Mouse (Mus musculus): ENCODE measurements around the gene Idh1. TPM values are rescaled to one million over a fixed set of nuclear protein-coding genes. Genes with fewer than 3 reads are reported as not detected.

Idh1 gene
- polyA plus RNA-seq, 1 experiment from 2014 or later: 292 TPM

DNA sequence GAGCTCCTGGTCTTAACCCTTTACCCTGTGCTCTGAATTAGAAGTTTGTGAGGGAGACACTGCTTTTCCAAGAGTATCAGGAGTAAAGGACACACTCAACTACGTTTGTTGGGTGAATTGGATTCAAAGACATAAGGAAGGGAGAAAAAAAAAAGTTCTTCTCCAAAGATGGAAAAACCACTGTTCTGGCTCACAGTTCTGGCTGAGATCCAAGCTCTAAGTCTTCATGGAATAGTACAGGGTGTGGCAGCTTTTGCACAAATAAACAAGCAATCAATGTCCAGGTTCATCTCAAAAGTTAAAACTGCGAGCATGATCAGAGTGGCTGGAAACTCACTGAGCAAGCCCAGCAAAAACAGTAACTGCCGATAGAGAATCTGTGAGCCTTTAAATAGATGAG is 38.3 kb downstream of the Idh1 start:
- Histone ChIP-seq H3K36me3 (ENCODE audit: insufficient read depth, low read length) (no peaks in the 10 kb centered on the region), H3K9me3 (replicated peaks; ENCODE audit: low read length) (no peaks in the 10 kb centered on the region), H3K27ac (no peak overlapping the region), H3K4me1 (replicated peaks; ENCODE audit: insufficient read depth, low read length) (no peaks in the 10 kb centered on the region), H3K27me3 (ENCODE audit: insufficient read depth, low read length) (no peaks in the 10 kb centered on the region), H3K4me2 (ENCODE audit: low read length) (no peak overlapping the region), H3K9ac (ENCODE audit: low read depth, low read length) (no peak overlapping the region), H3K4me3 (replicated peaks; ENCODE audit: low read depth, low read length) (no peak overlapping the region)
- 73% methylated on average over 3 of the region's 3 CpGs for WGBS
- ATAC-seq (replicated peaks; ENCODE audit: low FRiP score, low read depth) (no peak), DNase-seq (ENCODE audit: low spot score) (no peak)
- TF ChIP-seq CTCF (IDR thresholded peaks at IDR 0.05; ENCODE audit: low read depth): no peak

DNA sequence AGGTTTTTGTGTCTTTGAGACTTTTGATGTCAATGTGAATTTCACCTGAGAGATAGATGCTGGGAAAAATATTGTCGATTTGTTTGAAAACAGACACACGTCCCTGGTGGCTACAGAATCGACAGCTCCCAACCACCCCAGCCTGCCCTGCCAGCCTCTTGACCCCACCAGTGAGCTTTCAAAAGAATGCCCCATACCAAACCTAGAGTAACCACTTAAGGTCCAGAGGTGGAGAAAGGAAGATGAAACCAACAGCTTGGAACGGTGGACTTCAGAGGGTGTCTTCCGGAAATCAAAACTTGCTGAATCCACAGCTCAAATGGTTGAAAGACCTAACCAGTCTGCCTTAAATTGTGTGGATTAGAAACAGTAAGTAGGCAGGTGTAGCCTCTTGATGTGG is 39.0 kb downstream of the Idh1 start:
- no peaks in the 10 kb centered on the region for H3K4me1 ChIP-seq (replicated peaks; ENCODE audit: insufficient read depth, low read length)
- no peaks in the 10 kb centered on the region for H3K36me3 ChIP-seq (ENCODE audit: insufficient read depth, low read length)
- no peak overlapping the region for H3K4me3 ChIP-seq (replicated peaks; ENCODE audit: low read depth, low read length)
- no peak for DNase-seq (ENCODE audit: low spot score)
- no peaks in the 10 kb centered on the region for H3K27me3 ChIP-seq (ENCODE audit: insufficient read depth, low read length)
- ATAC-seq (replicated peaks; ENCODE audit: low FRiP score, low read depth): no peak
- no peak overlapping the region for H3K9ac ChIP-seq (ENCODE audit: low read depth, low read length)
- TF ChIP-seq CTCF (IDR thresholded peaks at IDR 0.05; ENCODE audit: low read depth): no peak
- H3K4me2 ChIP-seq (ENCODE audit: low read length): no peak overlapping the region
- no peak overlapping the region for H3K27ac ChIP-seq
- no peaks in the 10 kb centered on the region for H3K9me3 ChIP-seq (replicated peaks; ENCODE audit: low read length)
- 85% methylated on average over 5 of the region's 5 CpGs for WGBS

DNA sequence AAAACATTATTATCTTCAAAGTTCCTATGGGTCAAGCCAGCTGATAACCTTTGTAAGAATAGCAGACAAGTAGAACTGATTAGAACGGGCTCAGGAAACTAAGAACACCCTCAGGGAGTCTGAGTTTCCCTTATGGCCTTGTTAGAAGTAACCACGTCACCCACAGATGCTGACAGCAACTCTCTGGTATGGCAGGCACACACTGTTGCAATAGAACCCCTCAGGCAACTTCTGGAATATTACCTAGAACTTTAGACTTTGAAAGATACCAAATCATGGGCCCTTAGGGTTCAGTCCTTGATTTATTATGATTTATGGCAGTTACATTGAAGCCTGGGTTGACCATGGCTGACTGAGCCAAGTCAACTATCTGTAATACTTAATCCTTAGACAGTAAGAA is 39.7 kb downstream of the Idh1 start:
- Histone ChIP-seq H3K4me3 (replicated peaks; ENCODE audit: low read depth, low read length) (no peak overlapping the region), H3K36me3 (ENCODE audit: insufficient read depth, low read length) (no peaks in the 10 kb centered on the region), H3K9ac (ENCODE audit: low read depth, low read length) (no peak overlapping the region), H3K27me3 (ENCODE audit: insufficient read depth, low read length) (no peaks in the 10 kb centered on the region), H3K27ac (no peak overlapping the region), H3K9me3 (replicated peaks; ENCODE audit: low read length) (no peaks in the 10 kb centered on the region), H3K4me1 (replicated peaks; ENCODE audit: insufficient read depth, low read length) (no peaks in the 10 kb centered on the region), H3K4me2 (ENCODE audit: low read length) (no peak overlapping the region)
- DNase-seq (ENCODE audit: low spot score): no peak
- TF ChIP-seq CTCF (IDR thresholded peaks at IDR 0.05; ENCODE audit: low read depth): no peak
- 0 out of 2 replicates have a peak, but pooled peaks have one; percentile 40 for ATAC-seq (replicated peaks; ENCODE audit: low FRiP score, low read depth)
- 56% methylated on average over 2 of the region's 2 CpGs for WGBS

DNA sequence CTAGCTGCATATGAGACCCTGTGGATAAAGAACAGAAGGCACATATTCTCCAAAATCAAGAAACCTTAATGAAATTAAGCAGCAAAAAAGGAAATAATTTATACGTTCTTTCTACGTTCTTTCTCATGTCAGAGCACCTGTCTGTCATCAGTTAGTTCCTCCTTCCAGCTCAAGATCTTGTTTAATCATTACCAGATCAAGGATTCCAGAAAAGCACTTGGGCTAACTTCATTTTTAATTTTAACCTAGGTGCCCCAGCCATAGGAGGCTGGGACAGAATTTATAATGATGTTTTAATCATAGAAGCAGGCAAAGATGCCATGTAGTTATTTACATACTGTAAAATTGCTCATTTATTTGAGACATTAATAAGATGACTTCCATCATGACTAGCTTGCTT is 41.5 kb downstream of the Idh1 start:
- no peak overlapping the region for H3K4me2 ChIP-seq (ENCODE audit: low read length)
- no peak overlapping the region for H3K27ac ChIP-seq
- ATAC-seq (replicated peaks; ENCODE audit: low FRiP score, low read depth) (no peak), DNase-seq (ENCODE audit: low spot score) (no peak)
- H3K36me3 ChIP-seq (ENCODE audit: insufficient read depth, low read length): no peaks in the 10 kb centered on the region
- TF ChIP-seq CTCF (IDR thresholded peaks at IDR 0.05; ENCODE audit: low read depth): no peak
- no peak overlapping the region for H3K4me3 ChIP-seq (replicated peaks; ENCODE audit: low read depth, low read length)
- WGBS: 64% methylated on average over 2 of the region's 2 CpGs
- H3K27me3 ChIP-seq (ENCODE audit: insufficient read depth, low read length): no peaks in the 10 kb centered on the region
- H3K9me3 ChIP-seq (replicated peaks; ENCODE audit: low read length): no peaks in the 10 kb centered on the region
- no peaks in the 10 kb centered on the region for H3K4me1 ChIP-seq (replicated peaks; ENCODE audit: insufficient read depth, low read length)
- no peak overlapping the region for H3K9ac ChIP-seq (ENCODE audit: low read depth, low read length)

DNA sequence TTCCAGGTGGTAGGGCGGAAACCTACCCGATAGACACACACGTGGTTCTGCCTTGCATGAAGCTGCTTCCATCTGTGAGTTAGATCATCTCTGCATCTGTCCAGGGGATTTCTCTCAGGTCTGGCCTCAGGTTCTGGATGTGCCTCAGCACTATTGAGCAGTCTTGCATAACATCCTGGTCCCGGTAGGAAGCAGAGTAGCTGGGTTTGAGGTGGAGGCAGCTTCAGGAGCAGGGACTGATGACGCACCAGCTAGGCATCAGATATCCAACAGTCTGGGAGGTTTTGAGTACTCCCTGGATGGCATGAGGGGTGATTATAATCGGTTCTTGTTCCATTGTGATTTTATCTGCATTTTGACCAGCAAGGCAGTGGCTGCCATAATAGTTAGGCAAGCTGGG is 48.7 kb downstream of the Idh1 start:
- Histone ChIP-seq H3K9ac (ENCODE audit: low read depth, low read length) (no peak overlapping the region), H3K27ac (no peak overlapping the region), H3K4me3 (replicated peaks; ENCODE audit: low read depth, low read length) (no peak overlapping the region), H3K9me3 (replicated peaks; ENCODE audit: low read length) (no peaks in the 10 kb centered on the region), H3K4me1 (replicated peaks; ENCODE audit: insufficient read depth, low read length) (no peaks in the 10 kb centered on the region), H3K4me2 (ENCODE audit: low read length) (no peak overlapping the region), H3K36me3 (ENCODE audit: insufficient read depth, low read length) (no peaks in the 10 kb centered on the region), H3K27me3 (ENCODE audit: insufficient read depth, low read length) (no peaks in the 10 kb centered on the region)
- no peak for TF ChIP-seq CTCF (IDR thresholded peaks at IDR 0.05; ENCODE audit: low read depth)
- 60% methylated on average over 6 of the region's 6 CpGs for WGBS
- ATAC-seq (replicated peaks; ENCODE audit: low FRiP score, low read depth): no peak
- DNase-seq (ENCODE audit: low spot score): no peak

DNA sequence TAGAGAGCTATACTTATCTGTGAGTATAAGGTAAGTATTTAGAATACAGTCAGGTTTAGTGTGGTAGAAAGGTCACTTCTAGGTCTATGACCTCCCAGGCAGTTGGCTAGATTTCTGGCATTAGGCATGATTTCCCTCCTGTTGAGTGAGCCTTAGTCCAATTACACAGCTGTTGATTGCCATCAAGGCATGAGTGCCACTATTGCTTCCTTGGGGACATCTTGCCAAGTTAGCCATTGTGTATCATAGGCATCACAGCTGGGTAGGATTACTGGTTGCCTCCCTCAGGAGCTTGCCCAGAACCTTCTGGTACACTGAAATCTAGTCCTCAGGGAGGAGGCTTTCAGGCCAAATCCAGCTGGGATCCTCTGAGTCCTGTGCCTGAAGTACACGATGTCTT is 53.5 kb downstream of the Idh1 start:
- Histone ChIP-seq H3K36me3 (ENCODE audit: insufficient read depth, low read length) (no peaks in the 10 kb centered on the region), H3K4me3 (replicated peaks; ENCODE audit: low read depth, low read length) (no peak overlapping the region), H3K4me1 (replicated peaks; ENCODE audit: insufficient read depth, low read length) (no peaks in the 10 kb centered on the region), H3K9ac (ENCODE audit: low read depth, low read length) (no peak overlapping the region), H3K27me3 (ENCODE audit: insufficient read depth, low read length) (no peaks in the 10 kb centered on the region), H3K4me2 (ENCODE audit: low read length) (no peak overlapping the region), H3K9me3 (replicated peaks; ENCODE audit: low read length) (no peaks in the 10 kb centered on the region), H3K27ac (no peak overlapping the region)
- DNase-seq (ENCODE audit: low spot score) (no peak), ATAC-seq (replicated peaks; ENCODE audit: low FRiP score, low read depth) (no peak)
- 87% methylated on average over 1 of the region's 1 CpGs for WGBS
- TF ChIP-seq CTCF (IDR thresholded peaks at IDR 0.05; ENCODE audit: low read depth): no peak

DNA sequence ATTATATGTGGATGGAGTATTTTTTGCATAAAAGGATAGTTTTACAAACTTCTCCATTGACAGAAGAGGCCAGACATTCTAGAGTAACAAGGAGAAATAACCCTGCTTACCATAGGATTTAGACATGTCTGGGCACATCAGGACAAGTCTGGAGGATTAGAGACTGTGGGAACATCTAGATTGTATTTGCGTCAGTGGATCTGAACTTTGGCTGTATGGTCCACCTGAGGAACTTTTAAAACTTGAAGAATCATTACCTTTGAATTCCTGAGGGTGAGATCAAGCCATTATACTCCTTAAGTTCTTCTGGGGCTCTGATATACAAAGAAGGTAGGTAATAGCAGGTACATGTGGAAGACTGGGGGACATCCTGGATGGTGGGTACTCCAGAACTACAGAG is 54.6 kb downstream of the Idh1 start:
- DNase-seq (ENCODE audit: low spot score) (no peak), ATAC-seq (replicated peaks; ENCODE audit: low FRiP score, low read depth) (no peak)
- no peak overlapping the region for H3K27ac ChIP-seq
- no peaks in the 10 kb centered on the region for H3K27me3 ChIP-seq (ENCODE audit: insufficient read depth, low read length)
- H3K9me3 ChIP-seq (replicated peaks; ENCODE audit: low read length): no peaks in the 10 kb centered on the region
- H3K4me2 ChIP-seq (ENCODE audit: low read length): no peak overlapping the region
- no peak overlapping the region for H3K4me3 ChIP-seq (replicated peaks; ENCODE audit: low read depth, low read length)
- WGBS: 86% methylated on average over 1 of the region's 1 CpGs
- H3K36me3 ChIP-seq (ENCODE audit: insufficient read depth, low read length): no peaks in the 10 kb centered on the region
- no peak for TF ChIP-seq CTCF (IDR thresholded peaks at IDR 0.05; ENCODE audit: low read depth)
- H3K4me1 ChIP-seq (replicated peaks; ENCODE audit: insufficient read depth, low read length): no peaks in the 10 kb centered on the region
- H3K9ac ChIP-seq (ENCODE audit: low read depth, low read length): no peak overlapping the region

Measured in kidney, postnatal 0 days (tissue).